In genomic region chr2:29703104-29704081, GRCm38 (mm10) we compare ENCODE assay signal across 24 mouse cellular contexts. TPM values are rescaled to one million over a fixed set of nuclear protein-coding genes. Genes with fewer than 3 reads are reported as not detected.
DNase-seq lines count a peak whose midpoint lies in the region; ATAC-seq and TF ChIP-seq lines count a peak whose summit lies in the region.
"Had no signal": no experiment of that assay in that cellular context is flagged by ENCODE, and none has a peak within 500 bp of the region (broad histone marks: within the 10 kb centered on the region; RNA-seq: fewer than 3 reads in every experiment).

No protein-coding gene starts in this region.

- no peak overlapping the region for H3K4me2 ChIP-seq in liver, postnatal 0 days (ENCODE audit: low read depth, low read length)
- H3K4me2 ChIP-seq: embryonic facial prominence, embryonic 12.5 days; hindbrain, embryonic 12.5 days had no signal

- 72% methylated on average over 9 of the region's 9 CpGs for WGBS in liver, postnatal 0 days (ENCODE audit: insufficient replicate concordance)

- no peak overlapping the region for H3K9ac ChIP-seq in liver, postnatal 0 days (replicated peaks)
- H3K9ac ChIP-seq: embryonic facial prominence, embryonic 12.5 days; hindbrain, embryonic 12.5 days had no signal

- no peaks in the 10 kb centered on the region for H3K9me3 ChIP-seq in liver, postnatal 0 days (ENCODE audit: low read length)
- H3K9me3 ChIP-seq: embryonic facial prominence, embryonic 12.5 days; hindbrain, embryonic 12.5 days had no signal

- H3K36me3 ChIP-seq in C2C12 (ENCODE audit: control insufficient read depth, insufficient read depth) = peaks cover 75% of the 10 kb centered on the region
- H3K36me3 ChIP-seq in liver, postnatal 0 days (replicated peaks; ENCODE audit: insufficient read depth, low read length) = peaks cover 71% of the 10 kb centered on the region

- no peaks in the 10 kb centered on the region for H3K79me2 ChIP-seq in C2C12 (ENCODE audit: control insufficient read depth, insufficient read depth)

- no peak for TF ChIP-seq CTCF in C2C12 (IDR thresholded peaks at IDR 0.05; ENCODE audit: control insufficient read depth, insufficient read depth, insufficient read length)
- no peak for TF ChIP-seq CTCF in liver, postnatal 0 days (IDR thresholded peaks at IDR 0.05; ENCODE audit: low read depth)

- no peak overlapping the region for H3ac ChIP-seq in C2C12 (ENCODE audit: control insufficient read depth, insufficient read length, low read depth)

- H3K4me1 ChIP-seq in liver, postnatal 0 days (ENCODE audit: insufficient read depth) = no peaks in the 10 kb centered on the region
- H3K4me1 ChIP-seq: embryonic facial prominence, embryonic 12.5 days had no signal

- no peak overlapping the region for H3K27ac ChIP-seq in liver, postnatal 0 days (ENCODE audit: low read depth)
- H3K27ac ChIP-seq: embryonic facial prominence, embryonic 12.5 days; hindbrain, embryonic 12.5 days had no signal

- H3K4me3 ChIP-seq in C2C12 (ENCODE audit: insufficient read depth, poor library complexity, severe bottlenecking) = no peak overlapping the region
- no peak overlapping the region for H3K4me3 ChIP-seq in liver, postnatal 0 days (ENCODE audit: low read depth, low read length)
- H3K4me3 ChIP-seq: embryonic facial prominence, embryonic 12.5 days; hindbrain, embryonic 12.5 days had no signal

- intact Hi-C loops in left cerebral cortex, postnatal 10 days (cut with DNase I) = no loop called here

- no peaks in the 10 kb centered on the region for H3K79me3 ChIP-seq in C2C12 (ENCODE audit: low read depth)

- H3K27me3 ChIP-seq in C2C12 (ENCODE audit: control insufficient read depth, insufficient read depth, insufficient read length) = no peaks in the 10 kb centered on the region
- no peaks in the 10 kb centered on the region for H3K27me3 ChIP-seq in liver, postnatal 0 days (ENCODE audit: insufficient read depth, low read length)
- H3K27me3 ChIP-seq: embryonic facial prominence, embryonic 12.5 days; hindbrain, embryonic 12.5 days had no signal

- peak; percentile 41; the same call in 1 of the 2 replicates for ATAC-seq in liver, postnatal 0 days
- no peak for ATAC-seq in megakaryocyte progenitor cell, adult 5-6 weeks (replicated peaks; ENCODE audit: poor library complexity)
- ATAC-seq: midbrain, embryonic 16.5 days had no signal

- TF ChIP-seq EP300 in liver, postnatal 0 days (IDR thresholded peaks at IDR 0.05; ENCODE audit: low read depth) = no peak

- DNase-seq in kidney, postnatal 14 days = peak; percentile 8
- DNase-seq in kidney, adult 18-20 months = no peak
- peak; percentile 32 for DNase-seq in c-Kit-positive CD71-positive TER-119-positive erythroid progenitor cells, embryonic 14.5 days (ENCODE audit: low spot score)
- DNase-seq in liver, postnatal 0 days = no peak
- DNase-seq in left cerebral cortex, postnatal 10 days (ENCODE audit: extremely low spot score in 1 of 2, low spot score in 2 of 2) = no peak
- DNase-seq in ovary, postnatal 36 days (ENCODE audit: low spot score) = no peak
- DNase-seq: adrenal gland, postnatal 25 days; cerebellum, adult 8-10 months; gastrocnemius, postnatal 14 days; right cerebral cortex, postnatal 14 days; thymus, postnatal 14 days had no signal

TF ChIP-seq in C2C12, 6 proteins besides CTCF, POLR2A, EP300 and RAD21:
- TF ChIP-seq MYOD1 (IDR thresholded peaks at IDR 0.05; ENCODE audit: control insufficient read depth, insufficient read length, low read depth) (peak; percentile 11), MYOG (IDR thresholded peaks at IDR 0.05; ENCODE audit: control insufficient read depth, extremely low read depth, insufficient read length) (no peak)

RNA-seq across cellular contexts. Expression of gene Gm13420, which starts 48.1 kb away (rescaled TPM):
- polyA plus RNA-seq in C2C12 (2012; fragmentation: generic; extraction: Trizol) = not detected
- polyA plus RNA-seq in liver, postnatal 0 days (2015; fragmentation: Nextera tagmentation; extraction: Ambion mirVana) = 0.13 and 0.19 TPM in 2 replicates
- 1 to 10 TPM; 2.5 to 2.8 TPM for total RNA-seq in left cerebral cortex, postnatal 10 days (2021)
- total RNA-seq in megakaryocyte progenitor cell, adult 5-6 weeks (2015) = not detected in 2 replicates
- not detected in 2 replicates for total RNA-seq in megakaryocyte progenitor cell, adult 5-6 weeks (2017)
- total RNA-seq: adrenal gland, postnatal 25 days; common myeloid progenitor, adult 5-6 weeks; gastrocnemius, postnatal 14 days; heart, adult 8-10 months; megakaryocyte-erythroid progenitor cell, adult 5-6 weeks had no signal
- polyA plus RNA-seq: embryonic facial prominence, embryonic 12.5 days; heart, postnatal 0 days; hindbrain, embryonic 12.5 days had no signal

RNA-seq across cellular contexts. Expression of gene Gm13547, which starts 55.7 kb away (rescaled TPM):
- polyA plus RNA-seq in C2C12 (2012; fragmentation: generic; extraction: Trizol) = not detected
- not detected in 2 replicates for polyA plus RNA-seq in liver, postnatal 0 days (2015; fragmentation: Nextera tagmentation; extraction: Ambion mirVana)
- total RNA-seq in left cerebral cortex, postnatal 10 days (2021) = not detected
- not detected in 2 replicates for total RNA-seq in megakaryocyte progenitor cell, adult 5-6 weeks (2015)
- not detected in 2 replicates for total RNA-seq in megakaryocyte progenitor cell, adult 5-6 weeks (2017)
- total RNA-seq: adrenal gland, postnatal 25 days; common myeloid progenitor, adult 5-6 weeks; gastrocnemius, postnatal 14 days; heart, adult 8-10 months; layer of hippocampus, postnatal 10 days; left cerebral cortex, postnatal 14 days; megakaryocyte-erythroid progenitor cell, adult 5-6 weeks had no signal
- polyA plus RNA-seq: embryonic facial prominence, embryonic 12.5 days; heart, postnatal 0 days; hindbrain, embryonic 12.5 days; intestine, embryonic 14.5 days; midbrain, embryonic 16.5 days; stomach, embryonic 16.5 days had no signal

Comparison
In these comparisons a context has a peak if more than half of its experiments do, and no peak if none do; other contexts are left out.
1. DNase-seq: peak in kidney, postnatal 14 days (single experiment) and c-Kit-positive CD71-positive TER-119-positive erythroid progenitor cells, embryonic 14.5 days (single experiment); none in kidney, adult 18-20 months (single experiment), liver, postnatal 0 days (single experiment), left cerebral cortex, postnatal 10 days (0 of 2) and ovary, postnatal 36 days (single experiment).